ENCODE assay signal across 8 mouse cellular contexts in the genomic region with DNA sequence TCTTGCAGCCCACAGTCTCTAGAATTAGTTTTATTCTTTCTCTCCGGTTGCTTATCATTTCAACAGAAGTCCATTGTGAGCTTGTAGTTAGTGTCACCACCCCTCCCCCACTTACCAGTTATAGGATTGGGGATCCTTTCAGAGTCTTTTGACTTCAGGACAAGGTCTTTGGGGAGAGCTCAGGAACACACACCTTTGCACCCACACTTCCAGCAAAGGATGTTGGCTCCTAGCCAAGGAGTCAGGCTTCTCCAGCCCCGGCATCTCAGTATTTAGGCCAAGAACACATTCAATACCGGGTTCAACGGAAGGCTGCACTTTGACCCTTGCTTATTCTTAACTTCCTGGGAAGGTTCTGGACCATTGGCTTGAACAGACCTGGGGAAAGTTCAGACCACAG. TPM values are rescaled to one million over a fixed set of nuclear protein-coding genes. Genes with fewer than 3 reads are reported as not detected.
A peak's percentile ranks its signal among the peaks of the same experiment; 100 is the strongest.
DNase-seq lines count a peak whose midpoint lies in the region; ATAC-seq lines count a peak whose summit lies in the region.

No protein-coding gene starts in this region.

- peak overlapping the region; percentile 80 for H3K4me2 ChIP-seq in heart, embryonic 13.5 days
- peak overlapping the region; percentile 74 for H3K4me2 ChIP-seq in kidney, embryonic 16.5 days (replicated peaks; ENCODE audit: low read depth, low read length)
- H3K4me2 ChIP-seq in midbrain, embryonic 16.5 days (ENCODE audit: low read length), result peak overlapping the region; percentile 56

- H3K9ac ChIP-seq in heart, embryonic 13.5 days, result peak overlapping the region; percentile 95
- H3K9ac ChIP-seq in kidney, embryonic 16.5 days (replicated peaks; ENCODE audit: low read length), result peak overlapping the region; percentile 96
- H3K9ac ChIP-seq in midbrain, embryonic 16.5 days (ENCODE audit: low read depth, low read length), result peak overlapping the region; percentile 98

- H3K9me3 ChIP-seq in heart, embryonic 13.5 days, result no peaks in the 10 kb centered on the region
- no peaks in the 10 kb centered on the region for H3K9me3 ChIP-seq in kidney, embryonic 16.5 days (ENCODE audit: low read length)
- H3K9me3 ChIP-seq in midbrain, embryonic 16.5 days (replicated peaks; ENCODE audit: control insufficient read depth, low read length, poor library complexity, severe bottlenecking), result no peaks in the 10 kb centered on the region

- H3K27ac ChIP-seq in heart, embryonic 13.5 days (replicated peaks), result peak overlapping the region; percentile 90
- H3K27ac ChIP-seq in kidney, embryonic 16.5 days (ENCODE audit: low read length), result peak overlapping the region; percentile 96
- H3K27ac ChIP-seq in midbrain, embryonic 16.5 days (ENCODE audit: low read length), result peak overlapping the region; percentile 98

- H3K36me3 ChIP-seq in heart, embryonic 13.5 days, result no peaks in the 10 kb centered on the region
- H3K36me3 ChIP-seq in kidney, embryonic 16.5 days (ENCODE audit: insufficient read depth, low read length), result no peaks in the 10 kb centered on the region
- H3K36me3 ChIP-seq in midbrain, embryonic 16.5 days (ENCODE audit: control insufficient read depth, insufficient read depth, low read length), result no peaks in the 10 kb centered on the region

- peaks cover 15% of the 10 kb centered on the region for H3K4me1 ChIP-seq in heart, embryonic 13.5 days
- peaks cover 9% of the 10 kb centered on the region for H3K4me1 ChIP-seq in kidney, embryonic 16.5 days (ENCODE audit: insufficient read depth, low read length)
- H3K4me1 ChIP-seq in midbrain, embryonic 16.5 days (ENCODE audit: control insufficient read depth, insufficient read depth, low read length), result peaks cover 4% of the 10 kb centered on the region; the same call in 1 of the 2 replicates

- DNase-seq in gastrocnemius, adult 18-20 months (ENCODE audit: low spot score), result peak; percentile 44
- DNase-seq in gastrocnemius, postnatal 10 days, result no peak
- peak; percentile 21 for DNase-seq in adipocyte (ENCODE audit: low spot score)
- no peak for DNase-seq in adrenal gland, adult (ENCODE audit: inconsistent age in 2 of 2, low spot score in 1 of 2)

- peak overlapping the region; percentile 68 for H3K4me3 ChIP-seq in heart, embryonic 13.5 days
- H3K4me3 ChIP-seq in kidney, embryonic 16.5 days (ENCODE audit: low read length), result peak overlapping the region; percentile 69
- peak overlapping the region; percentile 77 for H3K4me3 ChIP-seq in midbrain, embryonic 16.5 days (ENCODE audit: low read depth, low read length)

- no peaks in the 10 kb centered on the region for H3K27me3 ChIP-seq in heart, embryonic 13.5 days (replicated peaks)
- no peaks in the 10 kb centered on the region for H3K27me3 ChIP-seq in kidney, embryonic 16.5 days (ENCODE audit: insufficient read depth, low read length)
- no peaks in the 10 kb centered on the region for H3K27me3 ChIP-seq in midbrain, embryonic 16.5 days (ENCODE audit: control insufficient read depth, insufficient read depth, low read depth, low read length)

- 23% methylated on average over 4 of the region's 4 CpGs for WGBS in heart, embryonic 13.5 days
- 9% methylated on average over 4 of the region's 4 CpGs for WGBS in kidney, embryonic 16.5 days
- 19% methylated on average over 4 of the region's 4 CpGs for WGBS in midbrain, embryonic 16.5 days

- no peak for ATAC-seq in heart, embryonic 13.5 days (ENCODE audit: extremely low read depth, insufficient number of reproducible peaks, low FRiP score, low TSS enrichment)
- peak; percentile 20 for ATAC-seq in kidney, embryonic 16.5 days (ENCODE audit: low FRiP score, low TSS enrichment)
- no peak for ATAC-seq in midbrain, embryonic 16.5 days
- no peak for ATAC-seq in megakaryocyte-erythroid progenitor cell, adult 5-6 weeks (replicated peaks; ENCODE audit: low FRiP score, low TSS enrichment, poor library complexity, severe bottlenecking)

RNA-seq across cellular contexts. Expression of a gene that starts 0.6 kb away (rescaled TPM):
- total RNA-seq in gastrocnemius, adult 18-20 months (2021), result 10 to 100 TPM in 1 of 2 experiments, 1 to 10 TPM in 1; 7.1 to 19.5 TPM
- total RNA-seq in gastrocnemius, postnatal 10 days (2021), result 10 to 100 TPM; 23.5 to 32.1 TPM
- 40.3 and 42.2 TPM in 2 replicates for polyA plus RNA-seq in heart, embryonic 13.5 days (2015; fragmentation: Nextera tagmentation; extraction: Ambion mirVana)
- polyA plus RNA-seq in kidney, embryonic 16.5 days (2015; fragmentation: Nextera tagmentation; extraction: Ambion mirVana), result 58.0 and 58.6 TPM in 2 replicates
- 146 and 148 TPM in 2 replicates for polyA plus RNA-seq in midbrain, embryonic 16.5 days (2015; fragmentation: Nextera tagmentation; extraction: Ambion mirVana)
- total RNA-seq in megakaryocyte-erythroid progenitor cell, adult 5-6 weeks (2014; fragmentation: Nextera tagmentation), result 55.7 and 71.0 TPM in 2 replicates
- 55.4 and 84.4 TPM in 2 replicates for total RNA-seq in megakaryocyte-erythroid progenitor cell, adult 5-6 weeks (2017)

Comparison
In these comparisons a context has a peak if more than half of its experiments do, and no peak if none do; other contexts are left out.
1. DNase-seq: peak in gastrocnemius, adult 18-20 months (single experiment) and adipocyte (single experiment); none in gastrocnemius, postnatal 10 days (single experiment) and adrenal gland, adult (0 of 2).
2. Peak in every context shown above with its lines, with median percentiles within 50 percentile points of each other: H3K27ac ChIP-seq, H3K4me2 ChIP-seq, H3K4me3 ChIP-seq and H3K9ac ChIP-seq.